Mouse (Mus musculus) hindbrain, postnatal 0 days (tissue): Measurements from ENCODE around the gene Klre1. TPM values are rescaled to one million over a fixed set of nuclear protein-coding genes. Genes with fewer than 3 reads are reported as not detected.

Experiments used
- ATAC-seq: fragments of 200-750 bp; cut with Nextera tagmentation; 2 replicates; pipeline ENCODE4 v1.8.0; 2017; ENCODE audit warnings: mild to moderate bottlenecking, moderate TSS enrichment, moderate library complexity
- DNase-seq: peaks from one replicate; pipeline ENCODE4 v3.0.0-alpha.2; 2015; ENCODE audit warnings: low spot score
- H3K27ac ChIP-seq: fragments of 300-500 bp; sonication (generic); 2 replicates; pipeline ENCODE4 v1.5.1; 2014; ENCODE audit warnings: mild to moderate bottlenecking
- H3K27me3 ChIP-seq: fragments of 300-500 bp; sonication (generic); 2 replicates; pipeline ENCODE4 v1.6.1; 2014; ENCODE audit warnings: low read length, mixed read lengths; ENCODE audit not compliant: insufficient read depth
- H3K36me3 ChIP-seq: fragments of 300-500 bp; sonication (generic); 2 replicates; pipeline ENCODE4 v1.6.1; 2014; ENCODE audit warnings: low read length, mixed read lengths; ENCODE audit not compliant: insufficient read depth
- H3K4me1 ChIP-seq: fragments of 300-500 bp; sonication (generic); 2 replicates; pipeline ENCODE4 v1.6.1; 2014; ENCODE audit warnings: antibody characterized with exemption, low read length, mixed read lengths; ENCODE audit not compliant: insufficient read depth
- H3K4me2 ChIP-seq: fragments of 300-500 bp; sonication (generic); 2 replicates; pipeline ENCODE4 v1.6.1; 2014; ENCODE audit warnings: low read depth, mild to moderate bottlenecking, low read length, moderate library complexity, mixed read lengths
- H3K4me3 ChIP-seq: fragments of 300-500 bp; sonication (generic); 2 replicates; pipeline ENCODE4 v1.5.1; 2014; ENCODE audit warnings: low read length
- H3K9ac ChIP-seq: fragments of 300-500 bp; sonication (generic); replicated peaks from 2 replicates; pipeline ENCODE4 v1.6.1; 2014; ENCODE audit warnings: mild to moderate bottlenecking, low read length, moderate library complexity, mixed read lengths
- H3K9me3 ChIP-seq: fragments of 300-500 bp; sonication (generic); 2 replicates; pipeline ENCODE4 v1.6.1; 2016; ENCODE audit warnings: low read length, mixed read lengths
- CTCF ChIP-seq: IDR thresholded peaks from 2 replicates; pipeline ENCODE4 v1.5.1; 2016; ENCODE audit warnings: antibody characterized with exemption, control low read depth, low read depth
- WGBS: fragments of 180-500 bp; shearing (Covaris S2); extraction: QIAGEN DNeasy Blood & Tissue Kit; methylation state at CpG from one replicate; pipeline ENCODE4 v1.1.7; 2014; 5-methylcytosine and 5-hydroxymethylcytosine counted together
- polyA plus RNA-seq: library from polyadenylated mRNA; unstranded; fragments of >200 nt; fragmentation: Nextera tagmentation; extraction: Ambion mirVana; gene quantifications from 2 replicates; pipeline ENCODE4 v1.2.1, GENCODE M21; 2015
- total RNA-seq: library from RNA; depleted of rRNA; stranded (reverse); fragments of >200 nt; gene quantifications from 2 replicates; pipeline ENCODE4 v1.2.3, GENCODE M21; 2014; rRNA removed

The Klre1 gene
- total RNA-seq (not detected in 2 replicates), polyA plus RNA-seq (0.21 TPM in 1 of 2 replicates, not detected in the other)

- H3K9me3 ChIP-seq = no peaks in the 10 kb centered on the region
- no peak within 1 kb of the TSS for H3K9ac ChIP-seq
- DNase-seq = no peak
- WGBS = 93% methylated on average over 8 of the region's 8 CpGs
- no peak within 1 kb of the TSS for H3K27ac ChIP-seq
- no peak for TF ChIP-seq CTCF
- no peak for ATAC-seq
- H3K27me3 ChIP-seq = no peaks in the 10 kb centered on the region
- no peaks in the 10 kb centered on the region for H3K36me3 ChIP-seq
- no peak within 1 kb of the TSS for H3K4me2 ChIP-seq
- H3K4me1 ChIP-seq = no peaks in the 10 kb centered on the region
- no peak within 1 kb of the TSS for H3K4me3 ChIP-seq
Observed at GRCm38 (mm10) chr6:129577605-129578004, at the start of gene Klre1. Gene Klre1, plus strand, starts transcription at chr6:129577905.

- DNase-seq (no peak), ATAC-seq (no peak)
- H3K4me1 ChIP-seq = no peaks in the 10 kb centered on the region
- no peak overlapping the region for H3K4me3 ChIP-seq
- H3K9ac ChIP-seq = no peak overlapping the region
- H3K27ac ChIP-seq = no peak overlapping the region
- H3K27me3 ChIP-seq = no peaks in the 10 kb centered on the region
- no peaks in the 10 kb centered on the region for H3K9me3 ChIP-seq
- 80% methylated on average over 1 of the region's 1 CpGs for WGBS
- no peaks in the 10 kb centered on the region for H3K36me3 ChIP-seq
- TF ChIP-seq CTCF = no peak
- H3K4me2 ChIP-seq = no peak overlapping the region
Observed at GRCm38 (mm10) chr6:129529605-129530004, 48.1 kb upstream of the Klre1 start.

- H3K4me2 ChIP-seq = no peak overlapping the region
- H3K27ac ChIP-seq = no peak overlapping the region
- no peaks in the 10 kb centered on the region for H3K36me3 ChIP-seq
- no peaks in the 10 kb centered on the region for H3K9me3 ChIP-seq
- no peaks in the 10 kb centered on the region for H3K27me3 ChIP-seq
- H3K4me1 ChIP-seq = peaks cover 4% of the 10 kb centered on the region
- no peak overlapping the region for H3K4me3 ChIP-seq
- TF ChIP-seq CTCF = no peak
- no peak for DNase-seq
- no peak for ATAC-seq
- H3K9ac ChIP-seq = no peak overlapping the region
Observed at GRCm38 (mm10) chr6:129530261-129530660, 47.4 kb upstream of the Klre1 start.

- 25% methylated on average over 7 of the region's 7 CpGs for WGBS
- H3K27ac ChIP-seq = peak overlapping the region; percentile 93
- H3K9me3 ChIP-seq = no peaks in the 10 kb centered on the region
- no peaks in the 10 kb centered on the region for H3K27me3 ChIP-seq
- no peaks in the 10 kb centered on the region for H3K36me3 ChIP-seq
- peak; percentile 45 for TF ChIP-seq CTCF
- peak overlapping the region; percentile 89 for H3K9ac ChIP-seq
- DNase-seq = peak; percentile 80
- peak overlapping the region; percentile 78 for H3K4me2 ChIP-seq
- peak overlapping the region; percentile 85 for H3K4me3 ChIP-seq
- peaks cover 11% of the 10 kb centered on the region for H3K4me1 ChIP-seq
- peak; percentile 60 for ATAC-seq
Observed at GRCm38 (mm10) chr6:129532556-129532941, 45.2 kb upstream of the Klre1 start.

- Histone ChIP-seq H3K4me1 (peaks cover 11% of the 10 kb centered on the region), H3K9me3 (no peaks in the 10 kb centered on the region), H3K27me3 (no peaks in the 10 kb centered on the region), H3K27ac (peak within 1 kb of the TSS; percentile 93), H3K4me3 (peak within 1 kb of the TSS; percentile 85), H3K36me3 (peaks cover 6% of the 10 kb centered on the region; the same call in 1 of the 2 replicates), H3K4me2 (peak within 1 kb of the TSS; percentile 78), H3K9ac (peak within 1 kb of the TSS; percentile 89)
- under 1% methylated on average over 55 of the region's 55 CpGs for WGBS
- no peak for TF ChIP-seq CTCF
- DNase-seq (peak; percentile 88), ATAC-seq (peak; percentile 86)
Observed at GRCm38 (mm10) chr6:129532942-129533860, 44.5 kb upstream of the Klre1 start, which contains the start of gene Gabarapl1. Gene Gabarapl1, plus strand, starts transcription at chr6:129533160.

GRCm38 (mm10) chr6:129534057-129534456, 43.6 kb upstream of the Klre1 start:
- H3K9me3 ChIP-seq = no peaks in the 10 kb centered on the region
- H3K36me3 ChIP-seq = peaks cover 15% of the 10 kb centered on the region
- no peaks in the 10 kb centered on the region for H3K27me3 ChIP-seq
- TF ChIP-seq CTCF = no peak
- DNase-seq (peak; percentile 74), ATAC-seq (peak; percentile 65)
- peak overlapping the region; percentile 93 for H3K27ac ChIP-seq
- H3K4me3 ChIP-seq = peak overlapping the region; percentile 85
- H3K4me2 ChIP-seq = peak overlapping the region; percentile 78
- H3K4me1 ChIP-seq = peaks cover 11% of the 10 kb centered on the region
- peak overlapping the region; percentile 89 for H3K9ac ChIP-seq
- 6% methylated on average over 9 of the region's 9 CpGs for WGBS
